Mouse (Mus musculus) MEL (cell line): ENCODE measurements at regions not wholly inside any gene's neighbourhood (a gene's known extent, or its start where the extent isn't known, plus 50 kb on each side); places are given as distances from the start of the nearest gene placed in this dataset.

ENCODE experiments used
- BHLHE40 ChIP-seq: IDR thresholded peaks from 2 replicates; pipeline ENCODE4 v1.6.1; 2012; ENCODE audit warnings: low read depth, mild to moderate bottlenecking, inconsistent platforms, low read length, improper control_type of control experiment, borderline replicate concordance
- CTCF ChIP-seq, 3 experiments: IDR thresholded peaks in 2 of 3; conservative IDR thresholded peaks in 1 of 3; 2 replicates each; pipeline ENCODE4 v1.5.1; 2011 to 2012; ENCODE audit warnings: low read length in 3 of 3, low read depth in 2 of 3, mild to moderate bottlenecking in 2 of 3, improper control_type of control experiment in 1 of 3, inconsistent platforms in 1 of 3, mixed read lengths in 1 of 3, moderate library complexity in 1 of 3; ENCODE audit not compliant: control insufficient read depth in 1 of 3, insufficient read depth in 1 of 3, poor library complexity in 1 of 3, severe bottlenecking in 1 of 3
- ELF1 ChIP-seq: IDR thresholded peaks from 2 replicates; pipeline ENCODE4 v1.6.1; 2014; ENCODE audit warnings: low read depth, mild to moderate bottlenecking, inconsistent platforms, low read length, improper control_type of control experiment, moderate library complexity
- EP300 ChIP-seq, 2 experiments: IDR thresholded peaks; 2 replicates each; pipeline ENCODE4 v1.6.1; 2011; ENCODE audit warnings: improper control_type of control experiment in 2 of 2, low read length in 2 of 2, low read depth in 1 of 2, mild to moderate bottlenecking in 1 of 2
- ETS1 ChIP-seq: IDR thresholded peaks from 2 replicates; pipeline ENCODE4 v1.6.1; 2012; ENCODE audit warnings: low read depth, mild to moderate bottlenecking, inconsistent platforms, low read length, improper control_type of control experiment, moderate library complexity
- HCFC1 ChIP-seq: IDR thresholded peaks from 2 replicates; pipeline ENCODE4 v1.6.1; 2012; ENCODE audit warnings: low read depth, mild to moderate bottlenecking, inconsistent platforms, low read length, improper control_type of control experiment, moderate library complexity
- MAFK ChIP-seq: IDR thresholded peaks from 2 replicates; pipeline ENCODE4 v1.6.1; 2011; ENCODE audit warnings: low read depth, mild to moderate bottlenecking, low read length, improper control_type of control experiment, borderline replicate concordance
- MAZ ChIP-seq: IDR thresholded peaks from 2 replicates; pipeline ENCODE4 v1.6.1; 2012; ENCODE audit warnings: low read depth, mild to moderate bottlenecking, inconsistent platforms, low read length, improper control_type of control experiment
- POLR2A ChIP-seq, 2 experiments: IDR thresholded peaks; 2 replicates each; pipeline ENCODE4 v1.6.1; 2011 to 2012; ENCODE audit warnings: low read length in 2 of 2, mild to moderate bottlenecking in 2 of 2, control low read depth in 1 of 2, improper control_type of control experiment in 1 of 2, low read depth in 1 of 2, moderate library complexity in 1 of 2; ENCODE audit not compliant: control insufficient read depth in 1 of 2, insufficient read depth in 1 of 2, poor library complexity in 1 of 2
- RAD21 ChIP-seq: IDR thresholded peaks from 2 replicates; pipeline ENCODE4 v1.6.1; 2011; ENCODE audit warnings: mild to moderate bottlenecking, low read depth, low read length, improper control_type of control experiment
- SIN3A ChIP-seq: IDR thresholded peaks from 2 replicates; pipeline ENCODE4 v1.6.1; 2012; ENCODE audit warnings: low read length, improper control_type of control experiment, inconsistent platforms
- TCF12 ChIP-seq: IDR thresholded peaks from 2 replicates; pipeline ENCODE4 v1.6.1; 2014; ENCODE audit warnings: low read depth, mild to moderate bottlenecking, inconsistent platforms, low read length, improper control_type of control experiment, moderate library complexity
- USF2 ChIP-seq, 2 experiments: IDR thresholded peaks; 2 replicates each; pipeline ENCODE4 v1.6.1; 2011 to 2012; ENCODE audit warnings: improper control_type of control experiment in 2 of 2, low read length in 2 of 2, borderline replicate concordance in 1 of 2, inconsistent platforms in 1 of 2, low read depth in 1 of 2, mild to moderate bottlenecking in 1 of 2; ENCODE audit not compliant: insufficient read depth in 1 of 2

GRCm38 (mm10) chr12:7411810-7412209 lies 565.6 kb upstream of the Apob start:
- TF ChIP-seq EP300 (IDR thresholded peaks at IDR 0.05; ENCODE audit: low read depth in 1 of 2, low read length in 2 of 2) (no peak), MAFK (no peak), TCF12 (no peak), SIN3A (no peak), POLR2A (IDR thresholded peaks at IDR 0.05; ENCODE audit: control insufficient read depth in 1 of 2, insufficient read depth in 1 of 2, low read depth in 1 of 2, low read length in 2 of 2, poor library complexity in 1 of 2) (no peak), ELF1 (no peak), ETS1 (no peak), CTCF (IDR thresholded peaks at IDR 0.05 in 2 of 3, conservative IDR thresholded peaks at IDR 0.05 in 1 of 3; ENCODE audit: control insufficient read depth in 1 of 3, insufficient read depth in 1 of 3, low read depth in 2 of 3, low read length in 3 of 3, poor library complexity in 1 of 3, severe bottlenecking in 1 of 3) (no peak), HCFC1 (no peak), RAD21 (no peak), MAZ (no peak), BHLHE40 (no peak), USF2 (IDR thresholded peaks at IDR 0.05; ENCODE audit: borderline replicate concordance in 1 of 2, insufficient read depth in 1 of 2, low read depth in 1 of 2, low read length in 2 of 2) (no peak)
